Mouse (Mus musculus) layer of hippocampus, adult 9-10 months (tissue): ENCODE results near the gene Ewsr1.

Experiments used
- DNase-seq: peaks from one replicate; pipeline ENCODE4 v3.0.0; 2022; ENCODE audit warnings: low spot score

The Ewsr1 gene

DNA sequence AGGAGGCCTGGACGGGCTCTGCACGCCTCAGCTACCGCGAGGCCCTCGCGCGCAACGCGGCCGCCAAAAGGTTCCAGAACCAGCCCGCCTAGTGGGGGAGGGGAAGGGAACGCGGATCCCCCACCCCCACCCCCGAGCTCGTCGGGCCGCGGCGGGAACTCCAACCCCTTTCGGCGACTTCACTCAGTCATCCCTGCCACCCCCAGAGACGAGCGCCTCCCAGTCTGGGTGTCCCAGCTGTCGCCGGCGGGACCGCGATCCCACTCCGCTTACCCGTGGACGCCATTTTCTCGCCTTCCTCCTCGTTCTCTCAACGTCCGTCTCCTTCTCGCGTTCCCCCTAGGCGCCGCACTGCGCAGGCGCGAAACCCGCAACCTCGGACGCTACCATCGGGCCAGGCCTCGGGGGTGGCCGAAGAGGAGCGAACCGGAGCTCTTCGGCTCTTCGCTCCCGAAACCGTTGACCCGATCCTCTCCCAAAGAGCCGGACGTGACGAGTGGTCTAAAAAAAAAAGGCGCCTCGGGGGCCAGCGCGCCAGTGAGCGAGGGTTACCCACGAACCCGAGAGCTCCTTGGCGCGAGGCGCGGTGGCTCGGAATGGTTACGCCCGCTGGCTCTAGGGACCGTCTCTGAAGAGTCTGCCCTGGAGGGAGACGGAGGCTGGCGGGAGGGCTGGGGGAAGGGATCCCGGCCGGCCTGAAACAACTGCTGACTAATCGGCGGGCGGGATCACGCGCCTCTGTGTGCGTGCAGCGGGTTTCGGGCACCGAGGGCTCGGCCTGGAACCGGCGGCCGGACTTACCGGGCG is at the start of gene Ewsr1, which contains the start of gene Rhbdd3:
TSS of gene Ewsr1 (minus strand) at position 531 of the 807 bp plus-strand sequence.
TSS of gene Rhbdd3 (plus strand) at position 191 of the 807 bp plus-strand sequence.
- peak; percentile 91 for DNase-seq

DNA sequence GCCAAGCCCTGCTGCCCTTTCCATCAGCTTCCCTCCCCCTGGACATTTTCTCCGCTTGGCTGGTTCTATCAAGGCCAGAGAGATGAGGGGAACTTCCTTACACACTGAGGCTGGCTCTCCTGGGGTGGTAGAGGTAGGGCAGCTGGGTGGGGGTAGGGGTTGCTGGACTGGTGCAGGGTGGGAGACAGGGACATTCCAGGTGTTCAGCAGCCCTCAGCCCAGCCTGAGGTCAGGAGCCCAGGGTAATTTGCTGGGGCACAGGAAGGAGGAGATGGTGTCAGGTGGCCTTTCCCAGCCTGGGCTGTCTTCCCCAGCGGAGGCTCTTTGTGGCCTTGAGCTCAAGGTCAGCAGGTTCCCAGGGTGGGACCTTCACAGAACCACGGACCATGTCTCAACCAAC is 46.5 kb upstream of the Ewsr1 start:
- DNase-seq, result no peak

DNA sequence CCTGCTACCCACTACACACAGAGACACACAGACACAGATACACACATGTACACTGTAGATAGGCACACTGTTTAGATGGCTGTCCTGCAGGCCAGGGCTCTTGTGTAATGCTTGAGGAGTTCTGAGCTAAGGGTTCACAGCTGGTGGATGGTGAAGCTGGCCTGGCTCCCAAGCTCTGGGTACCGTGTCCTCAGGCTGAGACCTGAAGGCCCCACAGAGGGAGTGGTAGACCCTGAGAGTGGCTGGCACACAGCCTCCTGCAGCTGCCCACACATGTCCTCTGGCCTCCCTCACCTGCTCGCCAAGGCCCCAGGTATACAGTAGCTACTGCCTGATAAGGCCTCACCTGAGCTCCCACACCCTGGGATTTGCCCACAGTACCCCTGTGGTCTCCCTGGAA is 42.9 kb upstream of the Ewsr1 start:
- DNase-seq, result no peak

DNA sequence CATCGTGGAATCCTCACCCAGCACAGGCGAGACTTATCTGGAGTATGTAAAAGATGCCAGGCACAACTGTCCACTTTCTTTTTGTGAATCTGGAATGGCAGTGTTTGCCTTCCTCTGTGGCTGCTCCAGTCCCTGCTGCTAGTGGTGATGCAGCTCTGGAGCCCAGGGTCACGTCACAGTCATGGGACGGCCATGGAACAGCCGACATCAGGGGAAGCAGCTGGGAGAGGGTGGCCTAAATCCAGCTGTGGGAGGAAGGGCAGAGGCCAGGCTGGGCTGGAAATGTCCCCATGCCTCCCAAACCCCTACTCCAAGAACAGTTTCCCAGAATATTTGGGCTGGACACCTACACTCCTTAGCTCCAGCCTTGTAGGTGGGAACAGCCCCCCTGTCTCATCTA is 42.2 kb upstream of the Ewsr1 start:
- no peak for DNase-seq

DNA sequence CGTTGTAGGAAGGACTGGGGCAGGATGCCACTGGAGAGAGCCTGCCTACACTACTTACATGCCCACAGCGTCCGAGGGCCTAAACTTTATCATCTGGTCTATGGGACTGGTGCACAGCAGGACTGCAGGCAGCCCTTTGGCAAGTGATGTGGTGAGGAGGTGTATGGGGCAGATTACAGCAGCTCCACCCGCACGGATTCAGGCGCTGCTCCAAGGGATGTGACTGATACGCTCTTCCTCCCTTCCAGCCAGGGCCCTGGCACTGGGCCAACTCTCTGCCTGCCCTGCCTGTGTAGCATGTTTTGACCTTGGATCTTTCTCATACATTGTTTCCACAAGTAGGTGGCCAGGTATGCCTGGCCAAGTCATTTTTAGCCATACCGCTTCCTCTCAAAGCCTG is 41.6 kb upstream of the Ewsr1 start:
- no peak for DNase-seq

DNA sequence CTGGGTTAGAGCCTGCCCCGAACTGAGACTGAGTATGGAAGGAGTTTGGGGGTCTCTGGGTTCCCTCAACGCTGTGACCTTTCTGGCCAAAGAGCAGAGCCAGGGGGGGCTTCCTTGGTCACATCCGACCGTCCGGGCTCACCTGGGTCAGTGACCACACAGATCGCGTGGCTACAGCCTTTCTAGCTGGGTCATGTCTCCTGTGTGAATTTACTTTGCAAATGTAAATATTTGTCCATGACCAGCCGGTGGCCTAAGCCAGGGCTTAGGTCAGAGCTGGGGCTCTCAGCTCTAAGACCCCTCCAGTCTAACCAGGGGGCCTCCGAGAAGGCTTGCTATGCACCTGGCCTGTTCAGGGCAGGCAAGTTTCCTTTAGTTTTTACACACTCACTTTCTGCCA is 40.3 kb upstream of the Ewsr1 start:
- no peak for DNase-seq

DNA sequence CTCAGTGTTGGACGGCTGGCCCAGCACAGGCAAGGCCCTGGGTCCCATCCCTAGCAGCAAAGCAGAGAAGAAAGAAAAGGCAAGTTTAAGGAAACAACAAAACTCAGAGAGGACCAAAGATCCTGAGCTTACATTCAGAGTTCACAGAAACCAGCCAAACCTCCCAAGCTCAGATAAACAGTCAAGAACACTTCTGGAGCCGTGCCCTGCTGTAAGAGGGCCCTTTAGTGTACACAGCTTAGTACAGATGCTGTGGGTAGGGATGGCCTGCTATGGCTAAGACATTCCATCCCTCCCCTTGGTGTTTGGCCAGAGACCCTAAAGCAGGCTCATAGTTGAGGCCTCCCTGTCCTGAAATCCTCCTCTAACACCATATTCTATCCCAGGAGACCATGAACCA is 39.6 kb upstream of the Ewsr1 start:
- no peak for DNase-seq

DNA sequence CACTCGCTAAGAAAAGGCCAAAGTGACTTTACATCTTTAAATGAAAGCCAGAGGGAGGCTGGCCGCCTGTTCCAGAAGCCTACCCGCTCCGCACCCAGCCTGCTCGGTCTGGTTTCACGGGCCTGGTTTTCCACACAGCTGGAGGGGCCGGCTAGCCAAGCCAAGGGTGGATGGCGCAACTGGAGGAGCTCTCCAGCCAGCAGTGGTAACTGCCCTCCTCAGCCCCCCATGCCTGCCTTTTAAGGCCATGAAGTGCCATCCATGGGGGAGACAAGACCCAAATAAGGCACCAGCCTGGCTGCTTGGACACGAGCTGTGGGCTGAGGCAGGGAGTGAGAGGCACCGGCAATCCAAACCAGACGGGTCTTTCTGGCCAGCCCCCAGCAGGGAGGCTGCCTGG is 36.8 kb upstream of the Ewsr1 start:
- no peak for DNase-seq

DNA sequence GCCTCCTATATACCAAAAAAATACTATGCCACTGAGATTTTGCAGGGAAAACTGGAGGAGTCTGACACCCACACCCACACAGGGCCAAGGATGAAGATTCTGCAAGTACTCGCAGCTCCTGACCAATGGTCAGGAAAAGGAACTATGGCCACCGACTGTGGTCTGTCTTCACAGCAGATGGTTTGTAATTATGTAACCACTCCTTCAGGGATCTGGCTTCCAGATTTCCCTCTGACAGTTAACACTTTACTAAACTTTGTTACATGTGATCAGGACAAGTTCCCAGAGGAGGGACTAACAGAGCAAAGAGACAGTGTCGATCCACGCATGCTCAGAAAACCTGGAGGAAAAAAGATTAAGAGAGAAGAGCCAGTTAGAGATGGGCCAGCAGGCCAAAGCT is 33.7 kb upstream of the Ewsr1 start:
- no peak for DNase-seq

DNA sequence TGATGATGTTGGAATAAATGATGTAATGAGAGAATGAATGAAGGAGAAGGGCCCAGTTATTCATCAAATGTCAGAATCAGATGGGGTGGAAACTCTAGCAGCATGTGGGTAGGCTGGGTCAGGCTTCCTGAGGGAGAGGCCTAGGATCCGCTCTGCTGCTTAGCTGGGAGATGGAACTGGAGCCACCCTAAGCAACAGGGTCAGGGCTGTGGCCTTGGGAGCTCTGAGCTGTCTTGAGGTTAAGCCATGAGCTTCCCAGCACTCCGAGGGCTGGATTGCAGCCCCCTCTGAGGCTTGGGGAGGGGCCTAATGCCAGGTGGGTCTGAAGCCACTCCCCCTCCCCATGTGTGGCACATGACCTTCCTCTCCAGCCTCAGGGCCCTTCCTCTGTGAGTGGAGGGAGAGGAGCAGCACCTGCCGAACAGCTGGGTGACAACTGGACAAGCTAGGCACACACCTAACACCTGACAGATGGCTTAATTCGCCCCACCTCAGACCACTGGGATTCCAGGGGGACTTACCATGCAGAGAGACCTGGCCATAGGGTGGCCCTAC is 31.1 kb upstream of the Ewsr1 start:
- DNase-seq, result no peak

DNA sequence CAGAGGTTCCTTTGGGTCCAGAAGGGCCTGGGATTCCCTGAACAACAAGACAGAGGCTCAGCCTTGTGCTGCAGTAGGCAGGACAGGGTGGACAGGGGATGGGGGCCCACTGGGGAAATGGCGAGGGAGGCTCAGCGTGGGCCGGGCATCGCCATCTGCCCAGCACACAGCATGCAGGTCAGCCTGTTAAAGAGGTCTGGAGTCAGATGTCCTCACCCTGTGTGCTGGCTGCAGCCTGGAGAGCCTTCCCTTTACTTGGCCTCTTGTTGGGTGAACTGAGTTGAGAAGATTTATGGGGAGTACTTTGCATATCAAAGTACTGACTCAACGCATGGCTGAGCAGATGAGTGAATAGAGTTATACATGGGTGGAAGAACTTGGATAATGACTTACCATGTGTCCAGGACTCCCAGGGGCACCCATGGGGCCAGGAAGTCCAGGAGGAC is 30.0 kb upstream of the Ewsr1 start:
- no peak for DNase-seq

DNA sequence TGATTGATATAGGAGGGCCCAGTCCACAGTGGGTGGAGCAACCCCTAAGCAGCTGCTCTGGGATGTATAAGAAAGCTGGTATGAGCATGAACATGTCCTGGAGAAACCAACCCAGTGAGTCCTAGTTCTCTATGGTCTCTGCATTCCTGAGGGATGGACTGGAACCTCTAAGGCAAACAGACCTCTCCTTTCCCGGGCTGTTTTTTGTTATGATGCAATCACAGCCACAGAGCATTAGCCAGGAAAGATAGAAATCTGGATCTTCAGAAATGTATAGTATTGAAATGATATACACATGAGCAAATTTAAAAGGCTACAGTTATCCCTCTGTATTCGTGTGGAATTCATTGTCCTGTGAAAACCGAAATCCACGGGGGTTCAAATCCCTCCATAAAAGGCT is 26.6 kb upstream of the Ewsr1 start:
- DNase-seq, result no peak

DNA sequence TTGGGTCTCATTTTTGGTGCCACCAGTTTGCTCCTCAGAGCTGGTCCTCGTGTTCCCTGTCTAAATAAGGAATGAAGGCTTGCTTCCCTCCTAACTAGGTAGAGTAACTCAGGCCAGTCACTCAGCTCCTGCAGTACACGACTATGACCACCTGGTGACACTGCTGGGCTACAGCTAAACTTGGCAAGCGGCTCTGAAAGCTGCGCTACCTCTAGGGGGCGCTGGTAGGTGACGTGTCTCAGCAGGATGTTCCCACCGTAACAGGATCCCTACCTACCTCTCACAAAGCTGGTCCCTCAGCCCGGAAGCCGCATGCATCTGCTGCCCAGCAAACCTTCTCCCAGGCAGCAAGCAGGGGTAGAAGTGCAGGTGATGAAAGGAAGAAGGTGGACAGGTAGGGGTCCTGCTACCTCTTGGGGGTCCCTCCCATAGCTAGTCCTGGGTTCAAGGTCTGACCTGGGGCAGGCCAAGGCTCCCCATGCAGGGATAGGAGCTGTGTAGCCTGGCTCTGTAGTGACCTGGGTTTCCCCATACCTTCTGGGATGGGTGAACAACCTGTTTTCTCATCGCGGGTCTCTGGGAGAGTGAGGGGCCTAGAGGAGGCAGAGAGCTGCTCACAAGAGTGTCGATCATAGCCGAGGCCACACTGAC is 16.0 kb upstream of the Ewsr1 start:
- peak; percentile 85 for DNase-seq

DNA sequence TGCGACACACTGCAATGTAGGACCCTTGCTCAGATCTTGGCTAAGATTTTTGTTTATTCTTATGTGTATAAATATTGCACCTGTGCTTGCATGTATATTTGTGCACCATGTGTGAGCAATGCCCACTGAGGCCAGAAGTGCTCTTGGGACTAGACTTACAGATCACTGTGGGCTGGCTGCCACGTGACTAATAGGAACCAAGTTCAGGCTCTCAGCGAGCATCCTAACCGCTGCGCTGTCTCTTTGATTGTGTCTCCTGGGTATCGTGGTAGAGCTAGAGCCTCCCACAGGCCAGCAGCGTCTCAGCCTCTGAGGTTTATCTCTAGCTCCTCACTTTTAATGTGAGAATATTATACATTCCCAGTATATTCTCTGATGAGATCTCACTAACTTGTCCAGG is 14.6 kb upstream of the Ewsr1 start:
- DNase-seq, result no peak

DNA sequence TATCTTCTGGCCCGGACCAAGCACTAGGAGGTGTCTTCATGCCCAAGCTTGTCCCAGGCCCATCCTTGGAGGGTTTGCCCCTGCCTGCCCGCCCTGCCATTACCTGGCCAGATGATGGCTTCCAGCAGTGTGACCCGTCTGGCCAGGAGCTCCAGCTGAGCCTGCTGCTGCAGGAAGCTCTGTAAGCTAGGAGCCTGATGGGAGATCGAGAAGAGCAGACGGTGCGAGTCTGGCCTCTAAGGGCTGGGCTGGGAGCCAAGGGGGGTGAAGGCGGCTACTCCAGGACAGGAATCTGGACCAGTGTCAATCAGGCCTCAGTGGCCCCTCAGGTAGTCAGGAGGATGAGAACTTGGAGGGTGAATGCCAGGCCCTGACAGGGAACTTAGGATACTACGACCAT is 10.4 kb upstream of the Ewsr1 start:
- no peak for DNase-seq

DNA sequence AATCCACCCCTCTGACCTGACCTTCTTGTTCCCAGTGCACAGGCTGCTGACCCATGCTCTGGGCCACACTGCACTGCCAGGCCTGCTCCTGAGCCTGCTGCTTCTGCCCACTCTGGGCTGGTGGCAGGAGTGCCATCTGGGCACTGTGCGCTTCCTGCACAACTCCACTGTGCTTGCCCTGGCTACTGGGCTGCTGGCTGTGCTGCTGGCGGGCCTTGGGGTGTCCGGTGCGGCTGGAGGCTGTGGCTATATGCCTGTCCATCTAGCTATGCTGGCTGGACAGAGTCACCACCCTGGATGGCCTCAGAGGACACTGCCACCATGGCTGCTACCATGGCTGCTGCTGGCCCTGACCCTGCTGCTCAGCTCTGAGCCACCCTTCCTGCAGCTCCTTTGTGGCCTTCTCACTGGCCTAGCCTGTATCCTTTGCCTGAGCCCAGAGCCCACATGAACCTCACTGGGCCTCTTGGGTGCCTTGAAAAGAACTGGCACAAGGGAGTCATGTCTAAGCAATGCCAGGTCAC is 5.0 kb upstream of the Ewsr1 start:
- no peak for DNase-seq

DNA sequence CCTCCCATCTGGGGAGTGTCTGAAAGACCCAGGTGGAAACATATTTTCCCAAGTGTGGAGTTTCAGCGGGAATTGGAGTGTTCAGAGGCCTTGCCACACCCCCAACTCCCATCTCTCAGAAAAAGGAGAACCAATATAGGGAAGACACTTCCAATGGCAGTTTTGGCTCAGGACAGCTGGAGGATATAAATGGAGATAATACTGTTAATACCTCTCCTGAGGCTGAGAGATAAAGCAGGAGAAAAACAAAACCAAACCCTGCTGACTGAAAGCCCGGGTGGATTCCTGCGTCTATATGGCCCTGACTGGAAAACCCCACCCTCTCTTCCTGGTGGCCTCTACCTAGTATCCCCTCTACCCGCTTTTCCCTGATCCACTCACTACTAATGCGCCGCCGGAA is 3.3 kb upstream of the Ewsr1 start:
- DNase-seq, result no peak

DNA sequence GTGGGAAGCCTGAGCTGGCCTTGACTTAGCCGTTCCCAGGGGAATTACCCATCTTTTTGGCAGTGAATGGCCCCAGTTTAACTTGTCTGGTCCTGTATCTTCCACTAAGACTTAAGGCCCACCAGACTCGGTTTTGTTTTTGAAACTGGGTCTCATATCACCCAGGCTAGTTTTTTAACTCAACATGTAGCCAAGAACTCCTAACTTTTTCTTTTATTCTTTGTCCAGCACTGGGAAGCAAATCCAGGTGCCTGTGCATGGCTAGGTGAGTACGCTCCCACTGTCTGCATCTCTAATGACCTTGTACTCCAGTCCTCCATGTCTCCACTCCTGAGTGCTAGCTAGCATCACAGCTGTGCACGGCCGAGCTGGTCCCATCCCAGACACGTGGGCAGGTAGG is 2.6 kb upstream of the Ewsr1 start:
- no peak for DNase-seq

DNA sequence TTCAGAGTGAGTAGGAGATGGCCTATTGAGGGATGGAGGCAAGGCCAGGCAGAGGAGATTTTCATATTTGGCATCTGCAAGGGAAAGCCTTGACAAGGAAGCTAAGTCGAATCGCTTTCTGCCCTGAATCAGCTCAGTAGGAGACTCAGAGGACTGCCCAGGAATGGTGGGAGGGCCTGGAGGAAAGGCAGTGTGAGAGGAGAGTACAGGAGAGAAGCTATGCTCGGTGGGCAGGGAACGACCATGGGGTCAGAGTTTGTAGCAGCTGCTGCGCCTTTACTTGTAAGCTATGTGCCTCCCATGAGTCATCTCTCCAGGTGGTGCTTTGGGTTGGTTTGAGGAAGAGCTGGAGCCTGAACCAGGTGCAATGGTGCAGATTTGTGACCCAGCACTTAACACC is 1.7 kb upstream of the Ewsr1 start:
- no peak for DNase-seq

DNA sequence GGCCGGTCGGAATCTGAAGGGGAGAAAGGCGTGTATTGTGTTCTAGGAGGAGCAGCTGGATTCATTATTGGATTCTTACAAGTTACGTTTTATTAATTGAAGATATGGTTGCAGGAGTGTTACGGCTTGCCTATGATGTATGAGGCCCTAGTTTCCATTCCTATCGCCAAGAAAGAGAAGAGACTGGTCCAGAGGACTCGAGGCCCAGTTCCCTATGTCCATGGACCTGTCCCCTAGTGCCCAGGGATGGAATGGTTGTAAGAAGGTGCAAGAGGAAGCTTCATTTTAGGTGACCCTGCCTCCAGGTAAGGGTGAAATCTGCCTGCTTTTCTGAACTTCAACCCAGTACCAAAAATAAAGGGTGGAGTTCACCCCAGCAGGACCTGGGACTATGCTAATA is 1.2 kb upstream of the Ewsr1 start:
- no peak for DNase-seq

DNA sequence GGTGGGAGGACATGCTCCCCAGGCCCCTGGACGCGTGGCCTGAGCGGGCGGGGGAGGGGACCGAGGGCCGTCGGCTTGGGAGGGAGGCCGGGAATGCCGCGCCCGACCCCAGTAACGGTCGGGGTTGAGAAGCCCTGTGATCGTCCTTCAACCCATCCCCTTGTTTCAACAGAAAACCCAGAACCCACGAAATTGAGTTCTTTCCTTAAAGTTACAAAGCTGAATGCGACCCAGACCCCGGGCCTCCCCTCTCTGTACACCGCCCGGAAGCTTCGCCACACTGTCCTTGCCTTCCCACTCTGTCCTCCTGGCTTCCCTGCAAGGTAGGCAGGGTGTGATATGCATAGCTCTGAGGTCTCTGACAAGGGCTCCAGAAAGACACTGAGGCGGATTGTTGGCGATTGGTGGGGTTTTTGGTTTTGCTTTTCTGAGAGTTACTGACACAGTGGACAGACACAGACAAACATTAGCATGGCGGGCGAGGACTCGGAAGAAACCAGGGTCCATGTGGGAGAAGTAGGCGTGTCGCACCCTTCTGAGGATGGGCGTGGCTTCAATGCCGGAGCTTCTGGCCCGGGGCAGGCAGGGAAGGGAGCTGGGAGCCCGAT is 614 bp upstream of the Ewsr1 start:
- DNase-seq, result peak; percentile 62

DNA sequence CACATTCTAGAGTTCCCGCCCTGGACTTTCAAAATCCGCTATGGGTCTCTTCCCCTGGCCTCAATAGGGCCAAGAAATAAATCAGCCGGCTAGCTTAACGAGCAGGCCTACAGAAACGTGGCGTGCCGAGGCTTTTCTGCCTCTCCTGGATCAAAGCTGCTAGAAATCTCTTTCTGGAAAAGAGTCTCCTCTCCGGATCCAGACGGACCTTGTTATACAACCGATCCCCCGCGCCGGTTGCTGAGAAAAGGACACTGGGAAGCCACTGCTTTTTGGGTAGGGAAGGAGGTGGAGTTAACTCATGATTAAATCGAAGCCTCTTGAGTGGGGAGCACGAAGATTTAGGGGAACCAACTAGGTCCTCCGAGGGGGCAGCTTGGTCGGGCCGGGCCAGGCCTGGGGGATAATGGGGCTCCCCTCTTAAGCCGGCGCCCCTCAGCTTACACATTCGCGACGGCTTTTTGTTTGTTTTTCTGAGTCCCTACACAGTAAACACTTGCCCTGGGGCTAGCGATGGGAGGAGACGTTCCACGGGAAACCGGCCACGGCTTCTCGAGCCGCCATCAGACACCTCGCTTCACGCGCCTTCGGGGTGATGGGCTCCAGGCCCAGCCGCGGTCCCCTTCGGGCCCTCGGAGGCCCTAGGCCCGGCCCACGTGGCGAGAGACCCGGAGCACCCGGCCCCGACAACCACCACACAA is 881 bp downstream of the Ewsr1 start:
- peak; percentile 45 for DNase-seq
